Mouse (Mus musculus) gastrocnemius, adult 8-10 months (tissue): Measurements from ENCODE around the gene Tmem170b. TPM values are rescaled to one million over a fixed set of nuclear protein-coding genes. Genes with fewer than 3 reads are reported as not detected.
A peak's percentile ranks its signal among the peaks of the same experiment; 100 is the strongest.

Source experiments
- DNase-seq, 2 experiments: peaks; one replicate each; pipeline ENCODE4 v3.0.0; 2022; ENCODE audit warnings: low spot score in 2 of 2
- total RNA-seq, 4 experiments: library from RNA; stranded (reverse); gene quantifications; 2 replicates each; pipeline ENCODE4 v1.2.4; 2022

Tmem170b gene
- 10 to 100 TPM; 32.3 to 40.8 (median 32.4) TPM for total RNA-seq

DNA sequence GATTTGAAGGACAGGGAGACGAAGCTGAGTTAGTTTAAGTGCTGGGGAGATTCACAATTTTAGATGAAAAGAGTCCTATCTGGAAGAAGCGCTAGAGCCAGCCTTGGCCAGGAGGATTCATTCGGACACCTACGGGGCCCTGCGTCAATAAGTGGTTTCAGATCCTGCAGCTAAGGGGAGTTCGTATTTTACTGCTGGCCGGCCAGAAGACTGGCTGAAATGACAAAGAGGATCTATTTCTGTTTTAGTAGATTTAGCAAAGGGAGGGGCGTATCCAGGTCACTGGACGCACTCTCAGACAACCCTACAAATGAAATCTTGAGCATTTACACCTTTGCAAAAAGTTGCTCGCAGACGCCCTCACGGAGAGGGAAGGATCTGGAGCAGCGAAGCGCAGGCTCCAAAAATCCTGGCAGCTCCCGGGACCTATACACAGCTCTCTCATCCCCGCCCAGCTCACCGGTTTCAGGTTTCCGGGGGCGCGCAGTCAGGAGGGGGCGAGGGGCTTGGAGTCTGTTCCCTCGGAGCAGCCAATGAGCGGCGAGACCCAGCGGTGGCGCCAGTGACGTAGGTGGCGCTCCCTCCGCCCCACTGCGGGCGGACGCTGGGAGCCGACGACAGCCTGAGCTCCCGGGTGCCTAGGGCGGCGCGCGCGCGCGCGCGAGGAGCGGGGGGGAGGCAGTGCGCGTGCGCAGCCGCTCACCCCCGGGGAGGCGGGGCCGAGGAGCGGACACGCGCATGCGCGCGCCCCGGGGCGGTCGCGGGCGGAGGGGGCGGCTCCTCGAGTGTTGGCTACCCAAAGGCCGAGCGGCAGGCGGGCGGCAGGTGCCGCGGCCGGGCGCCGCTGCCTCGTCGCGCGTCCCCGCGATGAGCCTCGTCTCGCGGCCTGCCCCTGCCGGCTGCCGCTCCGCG lies at the start of gene Tmem170b:
Gene Tmem170b, plus strand, starts transcription at position 809 of the 912 bp plus-strand sequence.
- peak; percentile 96 for DNase-seq

DNA sequence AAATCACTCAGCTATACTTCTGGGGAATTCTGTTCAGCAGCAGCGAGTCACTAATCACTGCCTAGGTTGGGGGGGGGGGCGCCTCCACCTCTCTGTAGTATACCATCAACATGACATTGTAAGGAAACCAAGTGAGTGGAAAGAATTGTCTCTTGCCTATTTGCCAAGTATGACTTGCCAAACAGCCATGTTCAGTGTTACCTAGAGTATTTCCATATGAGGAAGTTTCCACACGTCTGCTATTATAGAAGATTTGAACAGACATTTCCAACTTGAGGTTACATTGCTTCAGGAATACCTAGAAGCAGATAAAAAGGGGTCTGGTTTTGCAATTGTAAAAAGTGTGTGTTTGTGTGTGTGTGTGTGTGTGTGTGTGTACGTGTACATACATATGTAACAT lies 44.7 kb upstream of the Tmem170b start:
- no peak for DNase-seq

DNA sequence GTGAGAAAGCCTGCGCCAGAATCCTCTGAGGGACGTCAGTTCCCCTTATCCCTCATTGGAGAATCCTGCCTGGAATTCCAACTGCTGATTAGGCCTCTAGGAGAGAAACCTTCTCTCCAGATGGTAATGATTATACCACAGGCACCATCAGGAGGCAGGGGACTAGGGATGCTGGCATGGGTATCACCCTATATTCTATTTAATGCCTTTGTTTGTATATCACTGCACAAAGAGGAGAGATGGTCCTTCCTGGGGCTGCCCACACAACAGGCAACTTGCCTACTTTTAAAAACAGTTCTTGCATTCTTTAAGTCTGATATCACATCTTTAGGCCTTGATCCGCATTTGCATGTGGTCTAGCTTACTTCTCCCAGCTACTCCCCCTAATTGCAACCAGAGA lies 37.3 kb upstream of the Tmem170b start:
- no peak for DNase-seq

DNA sequence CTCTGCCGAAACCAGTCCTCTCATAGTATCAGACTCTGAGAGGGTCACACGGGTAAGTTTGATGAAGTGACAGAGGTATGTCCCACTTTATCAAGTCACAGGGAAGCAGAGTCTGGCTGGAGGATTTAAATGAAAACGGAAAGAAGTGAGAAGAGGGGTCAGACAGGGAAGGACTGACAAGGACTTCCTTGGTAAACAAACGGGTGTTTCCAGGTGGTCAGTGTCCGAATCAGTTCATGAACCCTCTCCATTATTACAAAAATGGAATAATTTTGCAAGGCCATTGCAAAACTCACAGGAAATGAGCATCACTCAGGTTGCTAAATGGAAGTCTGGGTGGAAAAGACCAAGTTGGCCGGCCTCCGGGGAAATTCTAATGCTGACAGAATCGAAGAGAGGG lies 36.8 kb upstream of the Tmem170b start:
- no peak for DNase-seq

DNA sequence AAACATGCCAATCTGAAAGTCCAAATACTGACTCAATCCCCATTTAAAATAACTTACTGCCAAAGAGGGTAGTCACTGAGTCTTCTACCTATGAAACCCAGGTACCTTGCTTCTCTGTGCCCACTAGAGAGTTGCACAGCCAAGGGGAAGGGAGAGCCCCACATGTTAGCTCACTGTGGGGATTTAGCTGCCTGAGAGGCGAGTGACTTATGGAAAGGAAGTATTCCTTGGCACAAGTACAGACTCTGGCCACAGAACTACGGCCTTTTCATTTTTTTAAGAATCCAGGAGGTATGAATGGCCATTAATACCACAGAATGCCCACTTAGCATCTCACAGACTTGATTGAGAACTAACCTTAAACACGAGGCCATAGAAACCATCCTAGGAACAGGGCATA lies 35.9 kb upstream of the Tmem170b start:
- DNase-seq = no peak

DNA sequence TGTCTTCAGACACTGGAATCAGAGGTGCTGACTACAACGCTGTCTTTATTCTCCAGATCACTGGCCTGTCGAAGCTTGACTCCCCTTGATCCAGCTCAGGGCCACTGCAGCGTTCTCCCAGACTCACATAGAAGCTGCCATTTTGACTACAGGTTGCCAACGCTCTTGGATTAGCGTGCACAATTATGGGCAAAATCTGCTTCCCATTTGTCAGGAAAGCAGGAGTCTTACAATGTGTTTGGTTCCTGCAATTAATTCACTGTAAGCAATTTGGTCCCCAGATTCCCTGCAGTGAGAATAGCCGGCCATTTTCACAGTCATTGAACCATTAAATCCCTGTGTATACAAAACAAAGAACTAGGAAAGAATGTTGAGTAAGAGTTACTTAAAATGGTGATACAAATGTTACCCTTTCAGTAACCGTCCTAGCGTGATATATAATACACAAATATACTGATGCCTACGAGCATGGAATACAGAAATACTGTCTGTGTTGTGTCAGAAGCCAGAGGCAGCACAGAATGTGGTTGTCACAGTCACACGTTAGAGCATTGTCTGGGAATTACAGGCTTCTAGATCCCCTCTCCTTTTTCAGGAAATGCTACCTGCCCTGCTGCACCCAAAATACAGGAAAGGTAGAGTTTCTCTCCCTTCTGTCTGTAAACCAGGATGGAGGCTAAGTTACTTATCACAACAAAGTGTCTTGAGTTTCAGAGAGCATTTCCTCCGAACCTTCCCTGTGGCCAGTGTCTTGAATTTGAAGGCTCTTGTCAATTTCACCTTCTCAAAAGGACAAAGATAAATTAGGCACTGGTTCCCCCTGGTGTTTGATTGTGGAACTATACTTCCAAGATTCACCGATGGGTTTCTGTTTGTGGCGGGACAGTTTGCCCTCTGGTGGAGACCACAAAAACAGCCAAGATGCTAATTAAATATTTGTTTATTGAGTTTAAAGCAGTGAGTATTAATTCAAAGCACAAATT lies 34.0 kb upstream of the Tmem170b start:
- DNase-seq = peak; percentile 41 to 76

DNA sequence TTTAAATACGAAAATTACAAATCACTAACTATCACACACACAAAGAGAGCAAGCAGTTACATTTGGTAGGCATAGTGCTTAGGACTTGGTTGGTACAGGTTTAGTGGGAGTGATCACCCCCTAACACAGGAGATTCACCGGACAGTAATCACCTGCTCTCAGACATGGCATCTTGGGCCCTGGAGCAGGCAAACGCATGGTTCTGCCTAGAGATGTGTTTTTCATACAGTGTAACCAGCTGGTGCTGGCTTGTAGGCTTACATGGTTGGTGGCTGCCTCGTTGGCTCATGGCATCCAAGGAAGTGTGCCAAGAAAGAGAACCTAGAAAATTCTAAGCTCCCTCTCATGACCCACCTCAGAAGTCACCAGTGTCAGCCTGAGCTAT lies 33.4 kb upstream of the Tmem170b start:
- DNase-seq = no peak

DNA sequence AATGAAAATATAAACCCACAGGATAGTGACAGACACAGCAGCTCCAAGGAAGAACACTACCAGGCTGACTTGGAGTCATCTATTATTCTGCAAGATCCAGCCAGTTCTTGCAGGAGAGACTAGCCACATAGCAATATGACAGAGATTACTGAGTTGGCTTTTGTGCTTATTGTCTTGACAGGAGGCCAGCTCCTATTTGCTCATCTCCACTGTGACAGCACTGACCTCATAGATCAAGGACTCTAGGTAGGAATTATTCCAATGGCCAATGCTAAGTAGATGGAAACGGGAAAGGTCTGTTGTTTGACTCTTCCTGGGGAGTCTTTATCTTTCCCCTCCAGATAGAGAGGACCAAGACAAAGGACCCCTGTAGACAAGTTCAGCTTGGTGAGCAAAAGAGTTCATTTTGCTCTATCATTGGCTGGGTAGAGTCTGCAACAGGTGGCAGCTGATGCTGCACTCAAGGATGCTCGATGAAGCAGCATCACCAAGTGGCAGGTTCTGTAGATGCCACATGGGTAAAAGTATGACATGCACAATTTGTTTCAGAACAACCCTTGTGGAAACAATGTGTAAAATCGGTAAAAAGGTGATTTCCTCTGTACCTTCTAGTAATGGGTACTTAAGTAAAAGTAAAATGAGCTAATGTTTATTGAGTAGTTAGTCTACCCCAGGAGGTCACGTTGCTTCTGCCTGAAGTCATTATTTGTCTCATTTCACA lies 32.4 kb upstream of the Tmem170b start:
- no peak for DNase-seq

DNA sequence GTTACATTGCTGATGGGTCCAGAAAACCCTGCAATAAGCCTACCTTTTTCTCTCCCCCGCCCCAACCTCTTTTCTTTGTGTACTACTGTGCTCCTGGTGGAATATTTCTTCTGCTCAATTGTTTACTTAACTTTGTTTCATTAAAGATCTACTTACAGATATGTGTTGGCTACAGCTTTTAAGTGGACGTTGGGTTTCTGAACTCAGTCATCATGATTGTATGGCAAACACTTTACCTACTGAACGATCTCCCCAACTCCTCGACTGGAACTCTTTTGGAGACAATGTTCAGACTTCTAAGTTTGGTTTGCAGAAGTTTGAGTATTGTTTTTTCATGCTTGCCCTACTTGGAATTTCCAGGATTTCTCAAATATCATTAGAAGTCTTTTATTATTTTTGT lies 24.6 kb upstream of the Tmem170b start:
- no peak for DNase-seq

DNA sequence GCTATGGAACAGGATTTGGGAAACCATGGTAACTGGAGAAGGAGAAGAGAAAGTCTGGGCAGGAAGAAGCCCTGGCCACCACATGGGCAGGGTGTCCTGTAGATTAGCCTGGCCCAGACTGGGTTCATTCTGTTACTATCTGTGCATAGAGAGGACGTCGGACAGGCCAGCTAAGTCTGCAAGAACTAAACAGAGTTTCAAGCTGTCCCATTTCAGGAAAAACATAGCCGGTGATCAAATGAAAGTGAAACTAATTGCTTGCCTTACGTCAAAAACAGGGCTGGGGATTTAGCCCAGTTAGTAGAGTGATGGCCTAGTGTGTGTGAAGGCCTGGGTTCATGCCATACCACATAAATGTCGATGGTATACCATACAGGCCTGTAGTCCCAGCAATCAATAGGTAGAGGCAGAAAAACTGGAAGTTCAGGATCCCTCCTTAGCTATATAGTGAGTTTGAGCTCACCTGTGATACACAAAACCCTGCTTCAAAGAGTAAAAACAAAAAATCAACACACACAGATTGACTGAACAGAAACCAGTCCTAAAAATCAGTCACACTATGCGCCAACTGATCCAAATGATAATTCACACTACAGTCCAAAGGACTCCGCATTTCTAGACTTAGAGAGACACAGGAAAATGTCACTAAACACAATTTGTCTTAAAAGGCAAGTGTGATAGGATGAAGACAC lies 21.9 kb upstream of the Tmem170b start:
- DNase-seq = no peak

DNA sequence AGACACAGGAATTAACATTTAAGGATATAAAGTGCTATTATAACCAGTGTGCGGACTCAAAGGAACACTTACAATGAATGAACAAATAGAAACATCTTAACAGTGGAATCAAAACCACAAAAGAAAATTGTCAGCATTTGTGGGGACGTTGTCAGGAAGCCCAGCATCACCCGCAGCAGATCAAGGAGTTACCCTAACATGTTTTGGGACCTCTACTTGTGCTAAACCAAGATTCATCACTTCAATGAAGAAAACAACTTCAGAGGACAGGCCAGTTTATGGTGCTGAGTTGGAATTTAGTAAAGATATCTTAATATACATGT lies 21.4 kb upstream of the Tmem170b start:
- no peak for DNase-seq

DNA sequence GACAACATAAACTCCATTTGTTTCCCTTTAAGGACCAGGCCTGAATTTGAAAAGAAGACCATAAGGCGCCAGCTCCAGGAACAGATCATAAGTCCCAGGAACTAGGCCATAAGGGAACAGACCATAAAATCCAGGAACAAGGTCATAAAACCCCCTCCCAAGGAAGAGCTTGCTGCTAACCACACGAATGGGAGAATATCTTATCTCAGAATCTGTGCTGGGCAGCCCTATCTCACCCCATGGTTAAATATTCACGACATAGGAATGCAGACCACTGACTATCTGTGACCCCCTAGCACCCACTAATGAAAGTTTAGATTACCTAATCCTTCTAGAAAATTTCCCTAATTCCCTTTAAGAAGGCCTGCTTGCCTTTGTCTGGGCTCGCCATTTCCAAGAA lies 20.8 kb upstream of the Tmem170b start:
- no peak for DNase-seq

DNA sequence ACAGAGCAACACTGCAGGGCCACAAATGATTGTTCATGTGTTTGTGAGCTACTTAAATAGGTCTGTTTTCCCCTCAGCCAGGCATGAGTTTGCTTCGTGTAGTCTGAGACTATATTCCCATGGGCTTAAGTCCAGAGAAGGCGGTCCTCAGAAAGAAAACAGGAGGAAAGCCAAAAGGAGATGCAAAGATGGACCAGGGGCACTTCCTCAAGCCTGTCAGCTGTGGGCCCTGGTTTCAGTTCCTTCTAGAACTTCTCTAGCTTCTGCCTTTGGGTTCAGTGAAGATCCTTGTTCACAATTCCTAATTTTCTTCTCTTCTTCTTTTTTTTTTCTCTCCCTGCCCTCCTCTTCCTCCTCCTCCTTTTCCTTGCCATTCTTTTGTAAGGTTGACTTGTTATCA lies 9.0 kb upstream of the Tmem170b start:
- DNase-seq = no peak

DNA sequence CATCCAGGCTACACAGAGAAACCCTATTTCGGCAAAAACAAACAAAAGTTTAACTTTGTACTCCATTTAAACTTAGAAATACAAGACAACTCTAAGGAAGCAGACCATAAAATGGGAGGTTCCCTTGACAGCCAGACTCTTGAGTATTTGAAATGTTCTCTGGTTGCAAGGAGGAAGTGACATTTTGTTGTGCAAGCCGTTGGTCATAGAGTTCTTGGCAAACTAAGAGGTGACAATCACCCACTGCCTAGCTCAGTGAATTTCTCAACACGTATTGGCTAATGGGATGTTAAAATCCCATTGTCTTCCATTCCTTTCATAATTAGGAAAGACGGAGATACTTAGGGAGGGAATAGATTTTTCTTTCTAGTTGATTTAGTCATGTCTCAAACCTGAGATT lies 5.7 kb upstream of the Tmem170b start:
- no peak for DNase-seq

DNA sequence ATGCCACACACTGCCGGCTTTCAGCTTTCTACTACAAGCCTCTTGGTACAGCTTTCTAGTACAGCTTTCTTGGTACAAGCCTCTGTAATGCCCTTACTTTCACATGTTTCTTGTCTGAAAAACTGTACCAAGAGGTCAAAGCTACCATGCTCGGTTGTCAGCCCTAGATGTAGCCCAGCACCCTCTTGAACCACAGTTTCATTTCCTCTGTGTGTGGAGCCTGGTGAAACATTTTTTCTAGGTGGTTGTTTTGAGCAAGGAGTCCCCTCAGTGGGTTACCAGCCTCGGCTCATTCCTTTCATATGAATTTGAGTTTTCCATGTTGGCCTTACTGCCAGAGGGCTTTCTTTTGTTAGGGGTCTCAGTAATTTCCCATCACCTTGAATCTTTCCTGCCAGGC lies 4.7 kb upstream of the Tmem170b start:
- no peak for DNase-seq

DNA sequence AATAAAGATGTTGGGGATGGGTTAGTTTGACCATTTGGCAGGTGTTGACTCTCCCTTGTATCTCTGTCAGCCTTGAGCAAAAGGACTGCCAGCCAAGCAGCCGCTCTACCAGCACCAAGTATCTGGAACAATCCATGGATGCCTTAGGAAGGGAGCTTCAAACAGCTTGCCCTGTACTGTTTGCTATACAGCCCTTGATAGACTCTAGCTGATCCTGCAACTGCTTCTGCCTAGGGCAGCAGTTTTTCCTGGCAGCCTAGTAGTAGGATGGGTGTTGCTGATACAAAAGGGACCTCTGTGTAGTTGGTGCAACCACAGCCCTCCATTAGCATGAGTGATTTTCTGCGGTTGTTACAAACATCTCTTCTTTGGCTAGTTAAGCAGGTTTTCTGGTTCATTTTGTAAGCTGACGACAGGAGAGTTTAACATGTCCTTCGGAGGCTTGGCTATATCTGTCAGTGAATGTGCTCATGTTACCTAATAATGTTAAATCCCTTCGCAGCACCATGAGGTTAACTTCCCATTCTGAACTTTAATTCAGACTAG lies 1.7 kb upstream of the Tmem170b start:
- no peak for DNase-seq

DNA sequence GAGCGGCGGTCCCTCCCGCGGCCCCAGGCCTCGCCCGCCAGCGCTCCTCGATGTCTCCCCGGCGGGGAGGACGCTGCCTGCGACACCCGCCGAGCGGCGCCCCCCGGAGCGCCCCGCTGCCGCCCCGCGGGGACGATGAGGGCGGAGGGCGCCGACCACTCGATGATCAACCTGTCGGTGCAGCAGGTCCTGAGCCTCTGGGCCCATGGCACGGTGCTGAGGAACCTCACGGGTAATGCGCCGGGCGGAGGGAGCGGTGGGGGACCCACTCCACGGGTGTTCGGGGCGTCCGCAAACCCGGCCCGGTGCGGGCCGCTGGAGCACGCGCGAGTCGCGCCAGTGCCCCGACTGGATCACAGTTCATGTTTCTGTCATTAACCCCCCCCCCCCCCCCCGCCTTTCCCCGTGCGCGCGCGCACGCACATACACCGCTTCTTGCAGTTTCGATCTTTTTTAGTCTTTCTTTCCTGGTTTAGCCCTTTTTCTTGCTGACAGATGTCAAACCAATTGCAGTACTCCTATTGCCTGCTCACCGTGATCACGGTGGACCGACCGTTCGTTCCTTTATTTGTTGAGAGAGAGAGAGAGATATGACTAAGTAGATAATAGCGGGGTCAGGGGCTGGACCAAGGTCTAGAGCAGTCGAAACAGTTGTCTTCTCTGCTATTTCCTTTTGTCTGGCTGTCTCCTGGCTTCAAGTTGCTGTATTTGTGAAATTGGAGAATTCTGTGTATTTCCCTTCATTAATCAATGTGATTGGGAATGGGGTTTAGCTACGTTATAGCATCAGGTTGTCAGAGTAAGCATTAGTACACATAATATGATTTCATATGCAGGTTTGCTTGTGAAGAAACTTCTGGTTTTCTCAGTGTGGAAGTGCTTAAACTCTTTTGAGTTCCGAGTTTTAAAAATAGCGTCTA lies 634 bp downstream of the Tmem170b start:
- DNase-seq = peak; percentile 43 to 45

DNA sequence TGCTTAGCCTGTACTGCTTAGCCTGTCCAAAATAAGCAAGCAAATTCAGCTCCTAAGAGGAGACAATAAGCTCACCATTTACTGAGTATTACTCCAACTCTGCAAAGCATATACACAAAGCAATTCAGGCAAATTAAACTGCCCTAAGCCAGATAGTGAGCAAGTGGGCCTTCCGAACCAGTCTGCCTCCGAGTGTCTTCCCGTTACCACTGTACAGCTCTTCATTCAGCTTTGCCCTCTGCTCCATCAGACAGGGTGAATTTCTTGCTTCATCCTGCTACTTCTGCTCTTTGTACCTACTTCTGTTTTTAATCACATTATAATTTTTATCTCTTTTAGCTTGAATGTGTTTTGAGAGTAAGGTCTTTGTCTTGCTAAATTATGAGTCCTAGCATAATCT lies 1.9 kb downstream of the Tmem170b start:
- DNase-seq = no peak

DNA sequence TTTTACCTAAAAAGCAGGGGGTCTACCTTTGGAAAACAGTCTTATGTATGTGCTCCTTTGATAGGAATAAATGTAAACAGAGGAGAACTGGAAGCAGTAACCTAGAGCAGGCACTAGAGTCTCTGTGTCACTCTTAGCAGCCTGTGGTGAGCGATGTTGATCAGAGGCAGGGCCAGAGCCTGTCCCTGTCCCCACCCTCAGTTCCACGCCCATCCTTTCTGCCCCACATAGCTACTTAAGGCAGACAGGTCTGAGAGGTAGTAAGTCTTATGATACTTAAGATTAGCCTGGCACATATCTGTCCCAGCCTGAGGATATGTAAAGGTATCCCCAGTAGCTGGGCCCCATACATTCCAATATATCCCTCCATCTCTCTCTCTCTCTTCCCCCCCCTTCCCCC lies 2.9 kb downstream of the Tmem170b start:
- no peak for DNase-seq

DNA sequence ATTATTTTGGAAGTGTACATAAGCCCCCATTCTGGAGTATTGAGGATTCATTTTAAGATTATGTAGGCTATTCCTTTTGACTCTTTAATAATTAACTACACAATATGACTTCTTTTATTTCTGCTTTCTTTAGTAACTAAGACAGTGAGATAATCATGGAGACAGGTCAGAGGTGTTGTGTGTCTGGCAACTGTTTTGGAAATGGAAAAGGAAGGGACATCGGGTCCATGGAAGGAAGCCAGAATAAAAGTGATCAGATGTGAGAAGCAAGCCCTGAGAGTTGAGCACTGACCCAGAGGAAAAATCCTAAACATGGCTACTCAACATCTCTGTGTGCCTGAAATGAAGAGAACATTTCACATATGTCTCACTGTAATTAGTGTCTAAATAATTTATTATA lies 5.3 kb downstream of the Tmem170b start:
- no peak for DNase-seq
